Mouse (Mus musculus) intestine, embryonic 14.5 days (tissue): ENCODE measurements around the gene Gse1. TPM values are rescaled to one million over a fixed set of nuclear protein-coding genes. Genes with fewer than 3 reads are reported as not detected.

Experiments used
- ATAC-seq: fragments of 200-750 bp; cut with Nextera tagmentation; replicated peaks from 2 replicates; pipeline ENCODE4 v1.8.0; 2017; ENCODE audit warnings: low read depth, moderate number of reproducible peaks, moderate TSS enrichment, moderate library complexity; ENCODE audit not compliant: low FRiP score, low TSS enrichment
- DNase-seq: peaks from one replicate; pipeline ENCODE4 v3.0.0-alpha.2; 2018; ENCODE audit warnings: low spot score
- H3K27ac ChIP-seq: fragments of 300-500 bp; sonication (generic); 2 replicates; pipeline ENCODE4 v1.5.1; 2014; ENCODE audit warnings: low read depth, mild to moderate bottlenecking, control low read depth
- H3K27me3 ChIP-seq: fragments of 300-500 bp; sonication (generic); replicated peaks from 2 replicates; pipeline ENCODE4 v1.6.1; 2014; ENCODE audit warnings: low read length, control low read depth; ENCODE audit not compliant: control insufficient read depth, insufficient read depth
- H3K36me3 ChIP-seq: fragments of 300-500 bp; sonication (generic); 2 replicates; pipeline ENCODE4 v1.6.1; 2014; ENCODE audit warnings: low read length, control low read depth; ENCODE audit not compliant: control insufficient read depth, insufficient read depth
- H3K4me1 ChIP-seq: fragments of 300-500 bp; sonication (generic); replicated peaks from 2 replicates; pipeline ENCODE4 v1.6.1; 2014; ENCODE audit warnings: low read length, control low read depth, mixed read lengths; ENCODE audit not compliant: control insufficient read depth, insufficient read depth
- H3K4me2 ChIP-seq: fragments of 300-500 bp; sonication (generic); 2 replicates; pipeline ENCODE4 v1.6.1; 2014; ENCODE audit warnings: low read length
- H3K4me3 ChIP-seq: fragments of 300-500 bp; sonication (generic); 2 replicates; pipeline ENCODE4 v1.5.1; 2014; ENCODE audit warnings: low read depth, low read length, control low read depth, mixed read lengths
- H3K9ac ChIP-seq: fragments of 300-500 bp; sonication (generic); 2 replicates; pipeline ENCODE4 v1.6.1; 2014; ENCODE audit warnings: mild to moderate bottlenecking, low read length
- H3K9me3 ChIP-seq: fragments of 300-500 bp; sonication (generic); 2 replicates; pipeline ENCODE4 v1.6.1; 2016; ENCODE audit warnings: low read length, control low read depth; ENCODE audit not compliant: control insufficient read depth
- WGBS: fragments of 180-500 bp; shearing (Covaris S2); extraction: QIAGEN DNeasy Blood & Tissue Kit; methylation state at CpG from one replicate; pipeline ENCODE4 v1.1.7; 2014; 5-methylcytosine and 5-hydroxymethylcytosine counted together
- polyA plus RNA-seq: library from polyadenylated mRNA; unstranded; fragments of >200 nt; fragmentation: Nextera tagmentation; extraction: Ambion mirVana; gene quantifications from 2 replicates; pipeline ENCODE4 v1.2.1, GENCODE M21; 2014

Gse1 gene
- polyA plus RNA-seq, 1 experiment from 2014 or later = 13.3 TPM

DNA sequence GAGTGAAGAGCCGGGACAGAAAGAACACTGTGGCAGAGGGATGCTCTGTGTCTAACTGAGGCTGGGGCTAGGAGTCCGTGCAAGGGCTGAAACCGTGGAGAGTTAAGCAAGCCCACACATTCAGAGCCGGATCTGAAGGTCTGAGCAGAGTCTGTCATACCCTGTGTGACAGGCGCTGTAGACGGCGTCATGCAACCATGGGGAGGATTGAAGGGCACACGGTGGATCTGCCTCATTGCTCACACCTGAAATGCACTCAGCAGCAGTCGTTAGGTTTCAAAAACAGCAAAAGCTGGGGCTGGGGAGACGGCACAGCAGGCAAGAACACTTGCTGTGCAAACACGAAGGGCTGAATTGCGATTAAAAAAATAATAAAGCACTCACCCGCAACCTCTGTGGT is 116.3 kb downstream of the Gse1 start:
- H3K4me1 ChIP-seq = 0 out of 2 replicates have a peak, but pooled peaks cover 7% of the 10 kb centered on the region
- H3K4me2 ChIP-seq = no peak overlapping the region
- no peak overlapping the region for H3K27ac ChIP-seq
- no peaks in the 10 kb centered on the region for H3K36me3 ChIP-seq
- no peaks in the 10 kb centered on the region for H3K9me3 ChIP-seq
- no peaks in the 10 kb centered on the region for H3K27me3 ChIP-seq
- 53% methylated on average over 13 of the region's 13 CpGs for WGBS
- H3K4me3 ChIP-seq = no peak overlapping the region
- DNase-seq (no peak), ATAC-seq (no peak)
- H3K9ac ChIP-seq = no peak overlapping the region

GRCm38 (mm10) chr8:120347734-120348341 is 119.6 kb downstream of the Gse1 start:
- H3K4me2 ChIP-seq = no peak overlapping the region
- no peak overlapping the region for H3K4me3 ChIP-seq
- DNase-seq (no peak), ATAC-seq (no peak)
- peaks cover 19% of the 10 kb centered on the region for H3K4me1 ChIP-seq
- H3K9me3 ChIP-seq = no peaks in the 10 kb centered on the region
- no peak overlapping the region for H3K9ac ChIP-seq
- WGBS = 83% methylated on average over 21 of the region's 21 CpGs
- H3K27me3 ChIP-seq = no peaks in the 10 kb centered on the region
- H3K36me3 ChIP-seq = no peaks in the 10 kb centered on the region
- no peak overlapping the region for H3K27ac ChIP-seq

DNA sequence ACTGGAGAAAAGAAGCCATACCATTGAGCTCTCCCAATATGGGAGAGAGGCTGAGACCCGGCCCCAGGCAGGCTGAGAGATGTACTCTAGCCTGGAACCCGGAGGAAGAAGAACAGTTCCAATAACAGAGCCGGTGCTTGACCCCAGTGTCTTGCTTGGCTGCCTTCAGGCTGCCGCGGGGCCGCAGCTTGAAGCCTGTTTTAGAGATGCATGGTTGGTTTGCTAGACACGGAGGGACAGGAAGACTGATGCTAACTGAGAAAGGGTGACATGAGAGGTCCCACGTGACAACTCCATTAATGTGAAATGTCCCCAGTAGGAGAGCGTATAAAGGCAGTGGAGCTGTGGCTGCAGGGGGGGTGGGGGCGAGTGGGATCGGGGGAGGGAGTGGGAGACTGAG is 120.7 kb downstream of the Gse1 start:
- ATAC-seq (no peak), DNase-seq (no peak)
- no peaks in the 10 kb centered on the region for H3K36me3 ChIP-seq
- H3K4me1 ChIP-seq = peaks cover 22% of the 10 kb centered on the region
- H3K9me3 ChIP-seq = no peaks in the 10 kb centered on the region
- no peak overlapping the region for H3K27ac ChIP-seq
- no peaks in the 10 kb centered on the region for H3K27me3 ChIP-seq
- H3K4me2 ChIP-seq = no peak overlapping the region
- H3K9ac ChIP-seq = no peak overlapping the region
- WGBS = 54% methylated on average over 11 of the region's 11 CpGs
- H3K4me3 ChIP-seq = no peak overlapping the region

GRCm38 (mm10) chr8:120351332-120352071 is 123.2 kb downstream of the Gse1 start:
- Histone ChIP-seq H3K4me3 (no peak overlapping the region), H3K27me3 (no peaks in the 10 kb centered on the region), H3K27ac (no peak overlapping the region), H3K9ac (no peak overlapping the region), H3K36me3 (no peaks in the 10 kb centered on the region), H3K4me1 (peaks cover 24% of the 10 kb centered on the region), H3K9me3 (no peaks in the 10 kb centered on the region), H3K4me2 (no peak overlapping the region)
- ATAC-seq (no peak), DNase-seq (no peak)
- WGBS = 51% methylated on average over 7 of the region's 7 CpGs

- no peak overlapping the region for H3K27ac ChIP-seq
Measured at GRCm38 (mm10) chr8:120352096-120352495, 123.8 kb downstream of the Gse1 start.

GRCm38 (mm10) chr8:120356067-120356466 is 127.8 kb downstream of the Gse1 start:
- DNase-seq (no peak), ATAC-seq (no peak)
- Histone ChIP-seq H3K9ac (no peak overlapping the region), H3K4me3 (no peak overlapping the region), H3K9me3 (no peaks in the 10 kb centered on the region), H3K4me2 (no peak overlapping the region), H3K27ac (no peak overlapping the region), H3K36me3 (no peaks in the 10 kb centered on the region), H3K4me1 (peaks cover 24% of the 10 kb centered on the region), H3K27me3 (no peaks in the 10 kb centered on the region)
- 55% methylated on average over 9 of the region's 9 CpGs for WGBS

More at GRCm38 (mm10) chr8:120352096-120352495, 123.8 kb downstream of the Gse1 start:
- DNase-seq (no peak), ATAC-seq (no peak; the same call in 1 of the 2 replicates)
- Histone ChIP-seq H3K9me3 (no peaks in the 10 kb centered on the region), H3K9ac (no peak overlapping the region), H3K4me3 (no peak overlapping the region), H3K4me2 (no peak overlapping the region), H3K36me3 (no peaks in the 10 kb centered on the region), H3K27me3 (no peaks in the 10 kb centered on the region), H3K4me1 (peaks cover 22% of the 10 kb centered on the region)
- WGBS = 26% methylated on average over 10 of the region's 10 CpGs

GRCm38 (mm10) chr8:120357504-120357903 is 129.2 kb downstream of the Gse1 start:
- H3K4me2 ChIP-seq = no peak overlapping the region
- H3K4me3 ChIP-seq = no peak overlapping the region
- no peak for DNase-seq
- peaks cover 10% of the 10 kb centered on the region for H3K4me1 ChIP-seq
- H3K9me3 ChIP-seq = no peaks in the 10 kb centered on the region
- no peak for ATAC-seq
- H3K27me3 ChIP-seq = no peaks in the 10 kb centered on the region
- no peak overlapping the region for H3K9ac ChIP-seq
- WGBS = 81% methylated on average over 6 of the region's 6 CpGs
- H3K27ac ChIP-seq = no peak overlapping the region
- H3K36me3 ChIP-seq = no peaks in the 10 kb centered on the region

GRCm38 (mm10) chr8:120361301-120361700 is 133.0 kb downstream of the Gse1 start:
- Histone ChIP-seq H3K4me1 (peaks cover 10% of the 10 kb centered on the region; the same call in 1 of the 2 replicates), H3K36me3 (no peaks in the 10 kb centered on the region), H3K9me3 (no peaks in the 10 kb centered on the region), H3K4me2 (no peak overlapping the region), H3K27me3 (no peaks in the 10 kb centered on the region), H3K9ac (no peak overlapping the region), H3K27ac (no peak overlapping the region), H3K4me3 (no peak overlapping the region)
- DNase-seq (no peak), ATAC-seq (no peak)
- WGBS = 94% methylated on average over 8 of the region's 8 CpGs
